Mouse (Mus musculus) bone marrow, adult 2 months (tissue): Measurements from ENCODE around the gene Acss2. TPM values are rescaled to one million over a fixed set of nuclear protein-coding genes. Genes with fewer than 3 reads are reported as not detected.

ENCODE experiments used
- H3K27ac ChIP-seq: fragments of 200-500 bp; 2 replicates; pipeline ENCODE4 v1.5.1; 2012; ENCODE audit warnings: low read depth, mild to moderate bottlenecking, control low read depth, inconsistent platforms, low read length; ENCODE audit not compliant: control insufficient read depth, poor library complexity, insufficient read depth
- H3K4me1 ChIP-seq: fragments of 200-500 bp; 2 replicates; pipeline ENCODE4 v1.6.1; 2011; ENCODE audit warnings: low read length; ENCODE audit not compliant: control insufficient read depth, insufficient read depth
- H3K4me3 ChIP-seq: fragments of 200-500 bp; replicated peaks from 2 replicates; pipeline ENCODE3; 2011; ENCODE audit warnings: mild to moderate bottlenecking, low read depth, low read length, control low read depth; ENCODE audit not compliant: control insufficient read depth
- CTCF ChIP-seq: fragments of 200-500 bp; IDR thresholded peaks from 2 replicates; pipeline ENCODE4 v1.5.1; 2011; ENCODE audit warnings: low read length, control low read depth; ENCODE audit not compliant: control insufficient read depth, insufficient read depth
- POLR2A ChIP-seq: fragments of 200-500 bp; IDR thresholded peaks from 2 replicates; pipeline ENCODE4 v1.6.1; 2011; ENCODE audit warnings: low read depth, mild to moderate bottlenecking, control low read depth, low read length, borderline replicate concordance; ENCODE audit not compliant: control insufficient read depth
- WGBS: fragments of 180-500 bp; shearing (Covaris S2); methylation state at CpG from one replicate; pipeline ENCODE4 v1.1.7; 2018; 5-methylcytosine and 5-hydroxymethylcytosine counted together
- polyA plus RNA-seq: library from polyadenylated mRNA; stranded (reverse); fragments of >200 nt; gene quantifications from 2 replicates; pipeline ENCODE4 v1.2.4, GENCODE M21; 2011; ENCODE audit warnings: low replicate concordance; ENCODE audit not compliant: missing spikeins, insufficient read depth, insufficient read length

Gene Acss2
- polyA plus RNA-seq, 1 experiment: 13.9 TPM

GRCm38 (mm10) chr2:155588136-155588535, 70.4 kb downstream of the Acss2 start:
- Histone ChIP-seq H3K27ac (no peak overlapping the region), H3K4me1 (no peaks in the 10 kb centered on the region; the same call in 1 of the 2 replicates), H3K4me3 (no peak overlapping the region)
- TF ChIP-seq POLR2A (no peak), CTCF (no peak)
- WGBS: 83% methylated on average over 3 of the region's 3 CpGs

- no peaks in the 10 kb centered on the region; the same call in 1 of the 2 replicates for H3K4me1 ChIP-seq
- TF ChIP-seq CTCF (no peak), POLR2A (no peak)
- no peak overlapping the region for H3K4me3 ChIP-seq
- no peak overlapping the region for H3K27ac ChIP-seq
- WGBS: 76% methylated on average over 6 of the region's 6 CpGs
Observed at GRCm38 (mm10) chr2:155589521-155589920, 71.8 kb downstream of the Acss2 start.

GRCm38 (mm10) chr2:155590876-155591275, 73.1 kb downstream of the Acss2 start:
- Histone ChIP-seq H3K27ac (no peak overlapping the region), H3K4me3 (no peak overlapping the region), H3K4me1 (no peaks in the 10 kb centered on the region; the same call in 1 of the 2 replicates)
- TF ChIP-seq POLR2A: no peak
- no peak for TF ChIP-seq CTCF
- 83% methylated on average over 2 of the region's 2 CpGs for WGBS

GRCm38 (mm10) chr2:155591676-155592075, 73.9 kb downstream of the Acss2 start:
- no peak overlapping the region for H3K27ac ChIP-seq
- H3K4me1 ChIP-seq: no peaks in the 10 kb centered on the region; the same call in 1 of the 2 replicates
- H3K4me3 ChIP-seq: peak overlapping the region; percentile 44
- TF ChIP-seq CTCF: no peak
- TF ChIP-seq POLR2A: no peak
- 17% methylated on average over 6 of the region's 6 CpGs for WGBS

GRCm38 (mm10) chr2:155592137-155592853, 74.5 kb downstream of the Acss2 start, which contains the start of gene Gss:
Gss (minus strand) TSS chr2:155592810.
- no peaks in the 10 kb centered on the region; the same call in 1 of the 2 replicates for H3K4me1 ChIP-seq

GRCm38 (mm10) chr2:155592854-155593283, 75.1 kb downstream of the Acss2 start:
- TF ChIP-seq CTCF (no peak), POLR2A (no peak)
- H3K27ac ChIP-seq: no peak overlapping the region
- H3K4me1 ChIP-seq: no peaks in the 10 kb centered on the region; the same call in 1 of the 2 replicates

More at GRCm38 (mm10) chr2:155592137-155592853, 74.5 kb downstream of the Acss2 start, which contains the start of gene Gss:
- Histone ChIP-seq H3K4me3 (peak within 1 kb of the TSS; percentile 87), H3K27ac (no peak within 1 kb of the TSS)
- TF ChIP-seq POLR2A: 0 out of 2 replicates have a peak, but pooled peaks have one; percentile 57
- no peak for TF ChIP-seq CTCF
- WGBS: under 1% methylated on average over 53 of the region's 53 CpGs

GRCm38 (mm10) chr2:155595516-155595915, 77.8 kb downstream of the Acss2 start:
- no peak overlapping the region for H3K27ac ChIP-seq
- H3K4me1 ChIP-seq: no peaks in the 10 kb centered on the region; the same call in 1 of the 2 replicates
- 82% methylated on average over 6 of the region's 6 CpGs for WGBS
- TF ChIP-seq POLR2A (no peak), CTCF (no peak)
- no peak overlapping the region for H3K4me3 ChIP-seq

More at GRCm38 (mm10) chr2:155592854-155593283, 75.1 kb downstream of the Acss2 start:
- peak overlapping the region; percentile 87 for H3K4me3 ChIP-seq
- WGBS: 1% methylated on average over 9 of the region's 9 CpGs

GRCm38 (mm10) chr2:155603707-155604106, 86.0 kb downstream of the Acss2 start:
- H3K4me3 ChIP-seq: no peak overlapping the region
- WGBS: 85% methylated on average over 3 of the region's 3 CpGs
- no peak overlapping the region for H3K27ac ChIP-seq
- no peaks in the 10 kb centered on the region; the same call in 1 of the 2 replicates for H3K4me1 ChIP-seq
- TF ChIP-seq POLR2A: no peak
- TF ChIP-seq CTCF: no peak
